Mouse (Mus musculus): Measurements from ENCODE around the gene Rchy1.

DNA sequence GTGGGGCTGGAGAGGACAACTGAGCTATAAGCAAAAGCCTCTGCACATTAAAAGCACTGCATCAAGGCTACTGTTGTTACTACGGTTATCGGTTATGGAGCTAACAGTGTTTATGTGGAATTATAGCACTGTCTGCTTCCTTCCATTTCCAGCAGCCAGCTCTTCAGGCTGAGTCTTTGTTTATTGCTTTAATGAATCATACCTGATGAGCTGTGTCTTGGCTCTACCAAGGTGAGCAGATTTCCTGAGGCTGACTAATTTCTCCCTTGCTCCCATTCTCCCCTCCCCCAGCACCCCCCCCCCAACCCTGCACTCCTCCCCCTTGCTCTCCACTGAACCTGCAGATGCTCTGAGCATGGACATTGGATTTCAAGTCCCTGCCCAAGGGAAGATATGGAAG is 24.9 kb upstream of the Rchy1 start:
- no peak for TF ChIP-seq ZC3H11A (IDR thresholded peaks at IDR 0.05; ENCODE audit: borderline replicate concordance, low read depth, low read length)
- TF ChIP-seq CHD2 (IDR thresholded peaks at IDR 0.05; ENCODE audit: low read depth, low read length): no peak
- no peak for TF ChIP-seq HCFC1 (IDR thresholded peaks at IDR 0.05; ENCODE audit: borderline replicate concordance, insufficient read depth, low read length)
- TF ChIP-seq ZNF384 (IDR thresholded peaks at IDR 0.05; ENCODE audit: low read depth, low read length): no peak
